Mouse (Mus musculus) limb, embryonic 15.5 days (tissue): Measurements from ENCODE around the gene Pdk1. TPM values are rescaled to one million over a fixed set of nuclear protein-coding genes. Genes with fewer than 3 reads are reported as not detected.

Source experiments
- ATAC-seq: fragments of 200-750 bp; cut with Nextera tagmentation; 2 replicates; pipeline ENCODE4 v1.8.0; 2017; ENCODE audit warnings: low read depth, moderate TSS enrichment; ENCODE audit not compliant: insufficient number of reproducible peaks, low FRiP score, low TSS enrichment
- H3K27ac ChIP-seq: fragments of 300-500 bp; sonication (generic); 2 replicates; pipeline ENCODE4 v1.5.1; 2015; ENCODE audit warnings: moderate library complexity, mild to moderate bottlenecking, inconsistent platforms
- H3K27me3 ChIP-seq: fragments of 300-500 bp; sonication (generic); 2 replicates; pipeline ENCODE4 v1.6.1; 2015; ENCODE audit warnings: inconsistent platforms
- H3K36me3 ChIP-seq: fragments of 300-500 bp; sonication (generic); 2 replicates; pipeline ENCODE4 v1.6.1; 2015; ENCODE audit warnings: inconsistent platforms
- H3K4me1 ChIP-seq: fragments of 300-500 bp; sonication (generic); 2 replicates; pipeline ENCODE4 v1.6.1; 2015; ENCODE audit warnings: inconsistent platforms
- H3K4me2 ChIP-seq: fragments of 300-500 bp; sonication (generic); 2 replicates; pipeline ENCODE4 v1.6.1; 2015; ENCODE audit warnings: mild to moderate bottlenecking, inconsistent platforms
- H3K4me3 ChIP-seq: fragments of 300-500 bp; sonication (generic); 2 replicates; pipeline ENCODE4 v1.5.1; 2015; ENCODE audit warnings: mild to moderate bottlenecking, inconsistent platforms
- H3K9ac ChIP-seq: fragments of 300-500 bp; sonication (generic); 2 replicates; pipeline ENCODE4 v1.6.1; 2015; ENCODE audit warnings: inconsistent platforms
- H3K9me3 ChIP-seq: fragments of 300-500 bp; sonication (generic); 2 replicates; pipeline ENCODE4 v1.6.1; 2016; ENCODE audit warnings: inconsistent platforms
- WGBS: fragments of 180-500 bp; shearing (Covaris S2); methylation state at CpG from one replicate; pipeline ENCODE4 v1.1.7; 2015; 5-methylcytosine and 5-hydroxymethylcytosine counted together
- polyA plus RNA-seq: library from polyadenylated mRNA; unstranded; fragments of >200 nt; fragmentation: Nextera tagmentation; extraction: Ambion mirVana; gene quantifications from 2 replicates; pipeline ENCODE4 v1.2.1, GENCODE M21; 2015

The Pdk1 gene
- polyA plus RNA-seq, 1 experiment from 2014 or later = 71.7 TPM

- H3K9ac ChIP-seq = no peak overlapping the region
- no peaks in the 10 kb centered on the region for H3K27me3 ChIP-seq
- no peaks in the 10 kb centered on the region for H3K4me1 ChIP-seq
- no peak for ATAC-seq
- H3K27ac ChIP-seq = no peak overlapping the region
- peaks cover 11% of the 10 kb centered on the region for H3K36me3 ChIP-seq
- no peak overlapping the region for H3K4me2 ChIP-seq
- H3K4me3 ChIP-seq = no peak overlapping the region
- WGBS = 73% methylated on average over 5 of the region's 5 CpGs
- no peaks in the 10 kb centered on the region for H3K9me3 ChIP-seq
Observed at GRCm38 (mm10) chr2:71855076-71855475, 17.9 kb upstream of the Pdk1 start.

GRCm38 (mm10) chr2:71863531-71864173 is 9.4 kb upstream of the Pdk1 start:
- 68% methylated on average over 5 of the region's 5 CpGs for WGBS
- Histone ChIP-seq H3K4me3 (no peak overlapping the region), H3K9me3 (no peaks in the 10 kb centered on the region), H3K4me1 (no peaks in the 10 kb centered on the region), H3K27ac (no peak overlapping the region), H3K9ac (no peak overlapping the region), H3K36me3 (no peaks in the 10 kb centered on the region), H3K4me2 (no peak overlapping the region), H3K27me3 (no peaks in the 10 kb centered on the region)
- no peak for ATAC-seq

GRCm38 (mm10) chr2:71865022-71865421 is 8.0 kb upstream of the Pdk1 start:
- no peak for ATAC-seq
- Histone ChIP-seq H3K36me3 (no peaks in the 10 kb centered on the region), H3K4me3 (no peak overlapping the region)

DNA sequence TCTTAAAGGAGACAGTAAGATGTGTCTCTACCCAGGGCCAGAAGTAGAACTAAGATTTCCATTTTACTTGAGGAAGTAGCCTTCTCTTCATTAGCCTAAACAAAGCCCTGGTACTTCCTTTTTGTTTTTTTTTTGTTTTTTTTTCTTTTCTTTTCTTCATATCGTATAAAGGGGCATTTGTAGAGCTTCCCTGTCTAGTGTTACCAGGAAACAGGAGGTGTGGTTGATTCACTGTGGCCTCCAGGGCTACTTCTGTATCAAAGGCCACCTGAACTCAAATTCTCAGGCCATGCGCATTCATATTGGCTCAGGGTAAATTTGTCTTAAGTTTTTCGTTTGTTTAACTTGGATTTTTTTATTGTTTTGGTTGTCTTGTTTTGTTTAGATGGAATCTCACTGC is 7.1 kb upstream of the Pdk1 start:
- 74% methylated on average over 3 of the region's 3 CpGs for WGBS
- no peak for ATAC-seq
- H3K36me3 ChIP-seq = no peaks in the 10 kb centered on the region

More at GRCm38 (mm10) chr2:71865022-71865421, 8.0 kb upstream of the Pdk1 start:
- H3K4me2 ChIP-seq = no peak overlapping the region
- 54% methylated on average over 3 of the region's 3 CpGs for WGBS
- H3K9ac ChIP-seq = no peak overlapping the region
- no peaks in the 10 kb centered on the region for H3K9me3 ChIP-seq
- no peaks in the 10 kb centered on the region for H3K4me1 ChIP-seq
- no peaks in the 10 kb centered on the region for H3K27me3 ChIP-seq
- H3K27ac ChIP-seq = no peak overlapping the region

GRCm38 (mm10) chr2:71866565-71866964 is 6.5 kb upstream of the Pdk1 start:
- Histone ChIP-seq H3K4me3 (no peak overlapping the region), H3K27ac (no peak overlapping the region), H3K36me3 (no peaks in the 10 kb centered on the region), H3K27me3 (no peaks in the 10 kb centered on the region), H3K4me2 (no peak overlapping the region), H3K9me3 (no peaks in the 10 kb centered on the region), H3K9ac (no peak overlapping the region), H3K4me1 (no peaks in the 10 kb centered on the region)
- 50% methylated on average over 1 of the region's 1 CpGs for WGBS
- no peak for ATAC-seq

More for the DNA sequence above, 7.1 kb upstream of the Pdk1 start:
- H3K27me3 ChIP-seq = no peaks in the 10 kb centered on the region
- no peak overlapping the region for H3K4me3 ChIP-seq
- H3K9me3 ChIP-seq = no peaks in the 10 kb centered on the region
- H3K4me2 ChIP-seq = no peak overlapping the region
- H3K4me1 ChIP-seq = no peaks in the 10 kb centered on the region
- no peak overlapping the region for H3K9ac ChIP-seq
- H3K27ac ChIP-seq = no peak overlapping the region

GRCm38 (mm10) chr2:71867019-71867418 is 6.0 kb upstream of the Pdk1 start:
- Histone ChIP-seq H3K4me1 (no peaks in the 10 kb centered on the region), H3K9ac (no peak overlapping the region), H3K4me3 (no peak overlapping the region), H3K4me2 (no peak overlapping the region), H3K27ac (no peak overlapping the region), H3K36me3 (no peaks in the 10 kb centered on the region), H3K9me3 (no peaks in the 10 kb centered on the region), H3K27me3 (no peaks in the 10 kb centered on the region)
- WGBS = 45% methylated on average over 3 of the region's 3 CpGs
- no peak for ATAC-seq

- H3K4me2 ChIP-seq = no peak overlapping the region
- H3K27ac ChIP-seq = no peak overlapping the region
- ATAC-seq = no peak
- no peak overlapping the region for H3K9ac ChIP-seq
- no peaks in the 10 kb centered on the region; the same call in 1 of the 2 replicates for H3K4me1 ChIP-seq
- no peaks in the 10 kb centered on the region for H3K9me3 ChIP-seq
- 34% methylated on average over 5 of the region's 5 CpGs for WGBS
- H3K36me3 ChIP-seq = no peaks in the 10 kb centered on the region
- no peaks in the 10 kb centered on the region for H3K27me3 ChIP-seq
- H3K4me3 ChIP-seq = no peak overlapping the region
Observed at GRCm38 (mm10) chr2:71867480-71867879, 5.5 kb upstream of the Pdk1 start.

DNA sequence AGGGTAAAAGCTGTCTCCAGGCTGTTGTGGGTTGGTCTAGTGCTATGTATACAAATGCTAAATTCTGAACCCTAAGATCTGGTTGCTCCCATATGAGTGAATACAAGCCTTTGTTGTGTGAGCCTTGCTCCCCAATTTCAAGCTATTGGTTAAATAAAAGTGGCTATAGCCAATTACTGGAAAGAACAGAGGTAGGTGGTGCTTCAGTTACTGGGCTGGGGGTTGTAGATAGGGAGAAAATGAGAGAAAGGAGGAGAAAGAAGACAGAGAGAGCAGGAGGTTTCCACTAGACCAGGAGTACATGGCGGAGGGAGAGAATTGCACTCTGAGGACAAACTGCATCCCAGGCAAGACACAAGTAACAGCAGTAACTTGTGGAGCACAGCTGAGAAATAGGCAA is 4.8 kb upstream of the Pdk1 start:
- Histone ChIP-seq H3K36me3 (no peaks in the 10 kb centered on the region), H3K9ac (no peak overlapping the region), H3K27ac (no peak overlapping the region), H3K27me3 (no peaks in the 10 kb centered on the region), H3K4me3 (no peak overlapping the region), H3K4me2 (no peak overlapping the region), H3K4me1 (no peaks in the 10 kb centered on the region; the same call in 1 of the 2 replicates), H3K9me3 (no peaks in the 10 kb centered on the region)
- WGBS = 100% methylated on average over 1 of the region's 1 CpGs
- ATAC-seq = no peak

DNA sequence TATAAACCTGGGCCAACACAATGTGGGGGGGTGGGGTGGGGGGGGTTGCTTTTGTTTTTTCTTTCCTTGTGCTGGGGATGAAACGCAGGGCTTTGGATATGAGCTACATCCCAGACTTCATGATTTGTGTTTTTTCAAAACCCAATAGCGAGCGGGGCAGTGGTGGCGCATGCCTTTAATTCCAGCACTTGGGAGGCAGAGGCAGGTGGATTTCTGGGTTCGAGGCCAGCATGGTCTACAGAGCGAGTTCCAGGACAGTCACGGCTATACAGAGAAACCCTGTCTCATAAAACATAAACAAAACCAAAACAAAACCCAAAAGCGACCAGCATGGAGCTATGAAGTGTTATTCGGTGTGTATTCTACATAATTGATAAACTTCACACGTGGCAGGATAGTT is 883 bp upstream of the Pdk1 start:
- H3K4me3 ChIP-seq = peak overlapping the region; percentile 88
- H3K36me3 ChIP-seq = 0 out of 2 replicates have a peak, but pooled peaks cover 5% of the 10 kb centered on the region
- peak overlapping the region; percentile 81 for H3K27ac ChIP-seq
- H3K4me2 ChIP-seq = peak overlapping the region; percentile 83
- no peaks in the 10 kb centered on the region for H3K27me3 ChIP-seq
- H3K9me3 ChIP-seq = no peaks in the 10 kb centered on the region
- ATAC-seq = no peak
- no peak overlapping the region for H3K9ac ChIP-seq
- WGBS = 82% methylated on average over 10 of the region's 10 CpGs
- peaks cover 16% of the 10 kb centered on the region; the same call in 1 of the 2 replicates for H3K4me1 ChIP-seq

GRCm38 (mm10) chr2:71873474-71874322 is 674 bp downstream of the Pdk1 start:
- 2% methylated on average over 50 of the region's 51 CpGs for WGBS
- Histone ChIP-seq H3K9ac (peak overlapping the region; percentile 85), H3K36me3 (peaks cover 14% of the 10 kb centered on the region; the same call in 1 of the 2 replicates), H3K4me3 (peak overlapping the region; percentile 88), H3K27ac (peak overlapping the region; percentile 98), H3K4me2 (peak overlapping the region; percentile 83), H3K9me3 (no peaks in the 10 kb centered on the region), H3K4me1 (peaks cover 16% of the 10 kb centered on the region; the same call in 1 of the 2 replicates), H3K27me3 (no peaks in the 10 kb centered on the region)
- peak; percentile 59 for ATAC-seq

- Histone ChIP-seq H3K27ac (no peak overlapping the region; the same call in 1 of the 2 replicates), H3K9ac (no peak overlapping the region), H3K4me2 (peak overlapping the region; percentile 83), H3K4me3 (peak overlapping the region; percentile 88), H3K4me1 (peaks cover 16% of the 10 kb centered on the region; the same call in 1 of the 2 replicates), H3K36me3 (peaks cover 15% of the 10 kb centered on the region; the same call in 1 of the 2 replicates), H3K27me3 (no peaks in the 10 kb centered on the region), H3K9me3 (no peaks in the 10 kb centered on the region)
- 72% methylated on average over 2 of the region's 2 CpGs for WGBS
- no peak for ATAC-seq
Observed at GRCm38 (mm10) chr2:71874422-71874821, 1.4 kb downstream of the Pdk1 start.

DNA sequence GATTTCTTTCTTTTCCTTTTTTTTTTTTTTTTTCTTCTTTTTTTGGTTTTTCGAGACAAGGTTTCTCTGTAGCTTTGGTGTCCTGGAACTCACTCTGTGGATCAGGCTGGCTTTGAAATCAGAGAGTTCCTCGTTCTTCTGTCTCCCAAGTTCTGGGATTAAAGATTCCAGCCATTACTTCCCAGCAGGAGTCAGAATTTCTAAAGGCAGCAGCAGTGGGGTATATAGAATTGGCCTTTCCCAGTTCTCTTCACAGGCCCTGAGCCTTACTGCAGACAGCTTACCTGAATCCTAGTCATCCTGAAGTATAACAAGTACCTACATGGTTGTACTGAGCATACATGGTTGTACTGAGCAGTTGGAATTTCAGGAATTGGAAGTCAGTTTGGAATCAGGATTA is 1.8 kb downstream of the Pdk1 start:
- H3K4me2 ChIP-seq = peak overlapping the region; percentile 83
- no peak for ATAC-seq
- H3K27ac ChIP-seq = no peak overlapping the region
- 0 out of 2 replicates have a peak overlapping the region, but pooled peaks have one; percentile 4 for H3K4me3 ChIP-seq
- peaks cover 17% of the 10 kb centered on the region; the same call in 1 of the 2 replicates for H3K36me3 ChIP-seq
- H3K9me3 ChIP-seq = no peaks in the 10 kb centered on the region
- H3K27me3 ChIP-seq = no peaks in the 10 kb centered on the region
- peaks cover 16% of the 10 kb centered on the region; the same call in 1 of the 2 replicates for H3K4me1 ChIP-seq
- WGBS = 63% methylated on average over 2 of the region's 2 CpGs
- H3K9ac ChIP-seq = no peak overlapping the region
